Comparison of ENCODE assay signal across 16 mouse cellular contexts in genomic region chr4:120712236-120712635, GRCm38 (mm10). TPM values are rescaled to one million over a fixed set of nuclear protein-coding genes. Genes with fewer than 3 reads are reported as not detected.
"Had no signal": no experiment of that assay in that cellular context is flagged by ENCODE, and none has a peak within 500 bp of the region (broad histone marks: within the 10 kb centered on the region; RNA-seq: fewer than 3 reads in every experiment).

No protein-coding gene starts in this region.

- DNase-seq: layer of hippocampus, adult 9-11 months; layer of hippocampus, postnatal 36 days; lung, adult 2 months; lung, postnatal 36 days; midbrain, embryonic 14.5 days; thymus, adult 2 months; thymus, postnatal 25 days had no signal

- H3K4me2 ChIP-seq: limb, embryonic 12.5 days; liver, embryonic 11.5 days; liver, embryonic 15.5 days; neural tube, embryonic 12.5 days had no signal

- H3K36me3 ChIP-seq: liver, embryonic 15.5 days; neural tube, embryonic 12.5 days had no signal

- H3K27ac ChIP-seq: hindbrain, postnatal 0 days; kidney, postnatal 0 days; limb, embryonic 12.5 days; liver, embryonic 15.5 days; neural tube, embryonic 12.5 days had no signal

- H3K9ac ChIP-seq: limb, embryonic 12.5 days; liver, embryonic 15.5 days; neural tube, embryonic 12.5 days had no signal

- H3K9me3 ChIP-seq: limb, embryonic 12.5 days; liver, embryonic 15.5 days; neural tube, embryonic 12.5 days had no signal

- H3K4me3 ChIP-seq: limb, embryonic 12.5 days; liver, embryonic 15.5 days; neural tube, embryonic 12.5 days had no signal

- ATAC-seq: hindbrain, postnatal 0 days; lung, postnatal 0 days had no signal

RNA-seq across cellular contexts. Expression of gene Kcnq4, which starts 36.2 kb away (rescaled TPM):
- total RNA-seq: megakaryocyte progenitor cell, adult 5-6 weeks; neutrophil, adult 5-6 weeks had no signal

RNA-seq across cellular contexts. Expression of gene Cited4, which starts 45.9 kb away (rescaled TPM):
- total RNA-seq: neutrophil, adult 5-6 weeks had no signal
